Mouse (Mus musculus) E14TG2a.4 (cell line): ENCODE results near the gene Psapl1.
"Not testable (repeated sequence)": the region's sequence is repeated elsewhere in the genome, so short reads cannot be mapped to it uniquely, and the experiment has no call there.

ENCODE experiments used
- H3K27me3 ChIP-seq: 2 replicates; pipeline ENCODE4 v1.6.1; 2014; ENCODE audit warnings: low read length, control low read depth; ENCODE audit not compliant: insufficient read depth
- H3K36me3 ChIP-seq: 2 replicates; pipeline ENCODE4 v1.6.1; 2014; ENCODE audit warnings: low read length, control low read depth; ENCODE audit not compliant: insufficient read depth
- H3K4me1 ChIP-seq: replicated peaks from 2 replicates; pipeline ENCODE4 v1.6.1; 2014; ENCODE audit warnings: low read depth, low read length, control low read depth
- H3K4me3 ChIP-seq: replicated peaks from 2 replicates; pipeline ENCODE4 v1.5.1; 2014; ENCODE audit warnings: mild to moderate bottlenecking, low read length
- H3K9me3 ChIP-seq: 2 replicates; pipeline ENCODE4 v1.6.1; 2014; ENCODE audit warnings: low read length, control low read depth
- CTCF ChIP-seq: conservative IDR thresholded peaks from 2 replicates; pipeline ENCODE4 v1.5.1; 2014; ENCODE audit warnings: low read length
- NANOG ChIP-seq: IDR thresholded peaks from 2 replicates; pipeline ENCODE4 v1.6.1; 2014; ENCODE audit warnings: borderline replicate concordance, low read length, mixed read lengths
- POU5F1 ChIP-seq: IDR thresholded peaks from 2 replicates; pipeline ENCODE4 v1.6.1; 2014; ENCODE audit warnings: low read length, borderline replicate concordance

Psapl1 gene

GRCm38 (mm10) chr5:36220105-36220504, 16.3 kb downstream of the Psapl1 start:
- H3K4me3 ChIP-seq, result no peak overlapping the region
- peaks cover 5% of the 10 kb centered on the region for H3K4me1 ChIP-seq
- no peaks in the 10 kb centered on the region for H3K36me3 ChIP-seq
- H3K9me3 ChIP-seq, result peaks cover 4% of the 10 kb centered on the region; the same call in 1 of the 2 replicates
- H3K27me3 ChIP-seq, result peaks cover 11% of the 10 kb centered on the region
- TF ChIP-seq NANOG (no peak), POU5F1 (no peak), CTCF (no peak)

- H3K4me1 ChIP-seq, result peaks cover 5% of the 10 kb centered on the region
- no peak overlapping the region for H3K4me3 ChIP-seq
- TF ChIP-seq NANOG (no peak; the same call in 1 of the 2 replicates), CTCF (no peak), POU5F1 (no peak)
- no peaks in the 10 kb centered on the region for H3K36me3 ChIP-seq
- peaks cover 4% of the 10 kb centered on the region; the same call in 1 of the 2 replicates for H3K9me3 ChIP-seq
- peaks cover 8% of the 10 kb centered on the region for H3K27me3 ChIP-seq
Observed at GRCm38 (mm10) chr5:36220626-36221025, 16.8 kb downstream of the Psapl1 start.

- no peak overlapping the region for H3K4me3 ChIP-seq
- H3K9me3 ChIP-seq, result no peaks in the 10 kb centered on the region
- H3K27me3 ChIP-seq, result peaks cover 8% of the 10 kb centered on the region
- H3K4me1 ChIP-seq, result peaks cover 13% of the 10 kb centered on the region
- TF ChIP-seq NANOG (no peak), POU5F1 (no peak), CTCF (peak; percentile 55)
- H3K36me3 ChIP-seq, result no peaks in the 10 kb centered on the region
Observed at GRCm38 (mm10) chr5:36223787-36224186, 20.0 kb downstream of the Psapl1 start.

- no peak overlapping the region for H3K4me3 ChIP-seq
- TF ChIP-seq NANOG (no peak), POU5F1 (no peak), CTCF (no peak)
- H3K36me3 ChIP-seq, result no peaks in the 10 kb centered on the region
- H3K4me1 ChIP-seq, result peaks cover 13% of the 10 kb centered on the region
- no peaks in the 10 kb centered on the region for H3K9me3 ChIP-seq
- H3K27me3 ChIP-seq, result peaks cover 3% of the 10 kb centered on the region; the same call in 1 of the 2 replicates
Observed at GRCm38 (mm10) chr5:36225855-36226254, 22.0 kb downstream of the Psapl1 start.

- no peaks in the 10 kb centered on the region for H3K9me3 ChIP-seq
- no peak overlapping the region for H3K4me3 ChIP-seq
- H3K4me1 ChIP-seq, result peaks cover 8% of the 10 kb centered on the region
- TF ChIP-seq CTCF (no peak), NANOG (no peak), POU5F1 (no peak)
- H3K27me3 ChIP-seq, result peaks cover 3% of the 10 kb centered on the region; the same call in 1 of the 2 replicates
- H3K36me3 ChIP-seq, result no peaks in the 10 kb centered on the region
Observed at GRCm38 (mm10) chr5:36226296-36226695, 22.5 kb downstream of the Psapl1 start.

- no peaks in the 10 kb centered on the region for H3K27me3 ChIP-seq
- no peak for TF ChIP-seq NANOG
- no peak for TF ChIP-seq CTCF
- no peak for TF ChIP-seq POU5F1
Observed at GRCm38 (mm10) chr5:36228405-36229370, 24.9 kb downstream of the Psapl1 start.

GRCm38 (mm10) chr5:36230301-36230780, 26.5 kb downstream of the Psapl1 start:
- H3K4me1 ChIP-seq, result peaks cover 8% of the 10 kb centered on the region
- H3K4me3 ChIP-seq, result no peak overlapping the region
- no peak for TF ChIP-seq POU5F1
- no peaks in the 10 kb centered on the region for H3K36me3 ChIP-seq
- no peaks in the 10 kb centered on the region for H3K9me3 ChIP-seq
- no peaks in the 10 kb centered on the region for H3K27me3 ChIP-seq

More at GRCm38 (mm10) chr5:36228405-36229370, 24.9 kb downstream of the Psapl1 start:
- no peaks in the 10 kb centered on the region for H3K36me3 ChIP-seq
- no peak overlapping the region for H3K4me3 ChIP-seq
- H3K4me1 ChIP-seq, result peaks cover 8% of the 10 kb centered on the region
- H3K9me3 ChIP-seq, result no peaks in the 10 kb centered on the region

GRCm38 (mm10) chr5:36237526-36237925, 33.7 kb downstream of the Psapl1 start:
- H3K36me3 ChIP-seq, result not testable (repeated sequence)
- Histone ChIP-seq H3K4me3 (peak overlapping the region; percentile 68), H3K4me1 (peaks cover 12% of the 10 kb centered on the region)

More at GRCm38 (mm10) chr5:36237526-36237925, 33.7 kb downstream of the Psapl1 start:
- H3K9me3 ChIP-seq, H3K27me3 ChIP-seq: not testable (repeated sequence)
